Mouse (Mus musculus): ENCODE results near the gene March9.

The March9 gene

DNA sequence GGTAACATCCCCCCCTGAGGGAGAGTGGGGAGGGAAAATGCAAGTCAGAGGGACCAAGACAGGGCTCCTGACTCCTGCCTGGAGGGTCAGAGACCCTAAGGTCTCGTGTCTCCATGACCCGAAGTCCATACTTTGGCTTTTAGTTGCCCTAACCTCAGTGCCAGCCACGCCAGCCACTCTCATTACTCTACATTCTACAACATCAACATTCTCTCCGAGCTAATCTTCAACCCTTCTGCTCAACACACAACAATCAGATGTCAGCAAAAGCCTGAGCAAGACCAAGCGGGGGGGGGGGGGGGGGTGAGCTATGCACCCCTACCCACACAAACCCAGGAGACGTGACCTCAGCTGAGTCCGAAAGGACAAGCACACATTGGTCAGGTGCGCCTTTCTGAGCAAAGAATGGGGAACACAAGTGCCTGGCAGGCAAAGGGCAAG, 26.7 kb downstream of the March9 start:
- no peak for DNase-seq (ENCODE audit: low spot score)

DNA sequence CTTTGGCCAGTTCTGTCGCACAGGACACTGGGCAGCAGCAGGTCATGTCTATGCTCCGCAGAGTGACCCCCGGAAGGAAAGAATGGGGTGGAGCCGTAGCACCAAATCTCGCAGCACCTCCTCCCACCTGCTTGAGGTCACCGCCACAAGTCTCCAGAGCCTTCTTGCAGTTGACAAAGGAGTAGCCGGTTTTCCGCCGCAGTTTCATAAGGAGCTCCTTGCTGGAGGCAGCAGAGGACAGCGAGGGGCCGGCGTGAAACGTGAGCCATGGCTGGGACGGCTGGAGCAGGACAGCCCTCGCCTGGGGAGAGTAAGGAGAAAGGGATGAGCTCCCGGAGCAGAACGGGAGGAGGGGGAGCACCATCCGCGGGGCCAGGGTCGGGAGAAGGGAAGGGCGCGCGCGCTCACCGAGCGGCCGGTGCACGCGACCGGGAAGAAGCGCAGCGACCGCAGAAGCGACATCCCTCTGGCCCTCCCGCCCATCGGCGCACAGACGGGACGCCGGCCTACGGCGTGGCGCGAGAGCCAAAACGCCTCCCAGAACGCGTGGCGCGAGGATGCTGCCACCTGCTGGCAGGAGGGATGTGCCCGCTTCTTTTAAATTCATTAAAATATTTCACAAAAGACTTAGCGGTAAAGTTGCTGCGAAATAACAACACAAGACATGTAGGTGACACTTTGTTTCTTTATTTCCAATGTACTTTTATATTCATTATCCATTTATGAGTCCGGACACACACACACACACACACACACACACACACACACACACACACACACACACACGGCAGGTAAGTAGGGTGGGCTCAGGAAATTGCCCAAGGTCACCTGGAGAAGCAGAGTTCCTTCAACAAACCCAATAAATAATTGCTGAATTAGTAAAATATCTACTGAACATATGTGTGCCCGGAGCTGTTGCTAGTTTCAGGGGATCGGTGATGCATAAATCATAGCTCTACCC, 29.4 kb downstream of the March9 start, which contains the start of gene Tsfm:
TSS of gene Tsfm (minus strand) at position 505 of the 961 bp plus-strand sequence.
- peak; percentile 90 for DNase-seq (ENCODE audit: low spot score)

DNA sequence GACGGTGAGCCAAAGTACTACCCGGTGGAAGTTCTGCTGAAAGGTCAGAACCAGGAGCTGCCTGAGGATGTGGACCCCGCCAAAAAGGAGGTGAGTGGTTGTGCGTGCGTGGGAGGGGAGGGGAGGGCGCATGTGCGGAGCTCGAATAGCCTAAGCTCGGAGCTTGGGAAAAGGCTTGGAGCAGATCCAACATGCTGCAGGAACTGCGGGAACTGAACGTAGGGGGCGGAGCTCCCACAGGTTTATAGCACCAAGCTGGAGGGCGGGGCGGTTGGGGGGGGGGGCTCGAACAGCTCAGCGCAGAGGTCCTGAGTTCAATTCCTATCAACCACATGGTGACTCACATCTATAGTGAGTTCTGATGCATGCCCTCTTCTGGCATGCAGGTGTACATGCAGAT, 41.6 kb downstream of the March9 start:
- no peak for DNase-seq (ENCODE audit: low spot score)

DNA sequence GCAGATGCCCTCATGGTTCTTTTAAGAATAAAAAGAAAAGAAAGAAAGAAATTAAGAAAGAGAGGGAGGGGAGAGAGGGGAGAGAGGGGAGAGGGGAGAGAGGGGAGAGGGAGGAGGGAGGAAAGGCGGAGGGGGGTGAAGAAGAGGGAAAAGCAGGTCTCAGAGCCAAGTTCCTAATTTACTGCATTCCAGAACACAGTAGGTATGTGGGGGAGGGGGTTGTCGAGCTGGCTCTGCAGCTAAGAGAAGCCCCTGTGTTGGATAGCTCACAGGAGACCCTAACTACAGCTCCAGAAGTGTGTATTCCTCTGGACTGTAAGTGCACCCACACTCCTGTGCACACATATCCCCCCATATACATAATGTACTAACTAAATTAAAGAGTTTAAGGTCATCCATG, 42.9 kb downstream of the March9 start:
- no peak for DNase-seq (ENCODE audit: low spot score)

DNA sequence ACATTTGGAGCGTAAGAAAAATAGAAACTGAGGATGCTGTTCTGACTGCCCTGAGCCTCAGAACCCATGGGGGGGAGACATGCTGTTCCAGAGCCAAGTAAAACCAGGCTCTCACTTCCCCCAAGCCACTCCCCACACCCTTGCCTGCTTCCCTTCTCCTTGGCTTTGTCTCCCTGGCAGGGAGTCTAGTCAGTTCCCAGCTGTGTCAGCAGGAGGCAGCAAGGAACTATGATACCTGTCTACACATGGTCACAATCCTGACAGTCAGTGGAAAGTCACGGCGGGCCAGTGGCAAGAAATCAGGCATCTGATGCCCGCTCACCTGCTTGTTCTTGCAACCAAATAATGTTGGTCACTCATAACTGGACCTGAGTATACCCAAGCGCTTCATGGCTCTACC, 43.5 kb downstream of the March9 start:
- no peak for DNase-seq (ENCODE audit: low spot score)
